In genomic region chr12:12725797-12726196, GRCm38 (mm10) we compare ENCODE assay signal across 14 mouse cellular contexts.
DNase-seq lines count a peak whose midpoint lies in the region; ATAC-seq lines count a peak whose summit lies in the region.
"Had no signal": no experiment of that assay in that cellular context is flagged by ENCODE, and none has a peak within 500 bp of the region (broad histone marks: within the 10 kb centered on the region; RNA-seq: fewer than 3 reads in every experiment).

No protein-coding gene starts in this region.

- intact Hi-C loops in heart, postnatal 14 days (cut with DNase I) = no loop called here

- H3K9ac ChIP-seq in heart, embryonic 16.5 days (ENCODE audit: low read length) = no peak overlapping the region
- H3K9ac ChIP-seq in hindbrain, embryonic 11.5 days (ENCODE audit: low read depth, low read length) = peak overlapping the region; percentile 29
- H3K9ac ChIP-seq in neural tube, embryonic 13.5 days = peak overlapping the region; percentile 19; the same call in 1 of the 2 replicates
- H3K9ac ChIP-seq: liver, embryonic 15.5 days had no signal

- no peak for ATAC-seq in heart, embryonic 16.5 days (replicated peaks; ENCODE audit: extremely low read depth, insufficient read depth, low FRiP score)
- peak; percentile 36 for ATAC-seq in hindbrain, embryonic 11.5 days (ENCODE audit: low FRiP score)
- no peak for ATAC-seq in neural tube, embryonic 13.5 days (ENCODE audit: low read depth)
- ATAC-seq: CD4-positive, CD25-positive, alpha-beta regulatory T cell, adult 4 months; Patski had no signal

- H3K27ac ChIP-seq in heart, embryonic 16.5 days (ENCODE audit: low read length) = no peak overlapping the region
- peak overlapping the region; percentile 77 for H3K27ac ChIP-seq in embryonic facial prominence, embryonic 10.5 days (replicated peaks)
- peak overlapping the region; percentile 63 for H3K27ac ChIP-seq in hindbrain, embryonic 11.5 days (ENCODE audit: low read depth, low read length)
- no peak overlapping the region for H3K27ac ChIP-seq in neural tube, embryonic 13.5 days (replicated peaks)
- H3K27ac ChIP-seq: liver, embryonic 15.5 days had no signal

- no peaks in the 10 kb centered on the region for H3K36me3 ChIP-seq in heart, embryonic 16.5 days (ENCODE audit: control insufficient read depth, insufficient read depth)
- no peaks in the 10 kb centered on the region for H3K36me3 ChIP-seq in embryonic facial prominence, embryonic 10.5 days (replicated peaks)
- H3K36me3 ChIP-seq in hindbrain, embryonic 11.5 days (ENCODE audit: control insufficient read depth, insufficient read depth, low read length) = no peaks in the 10 kb centered on the region
- H3K36me3 ChIP-seq in neural tube, embryonic 13.5 days = no peaks in the 10 kb centered on the region
- H3K36me3 ChIP-seq: liver, embryonic 15.5 days had no signal

- 0 out of 2 replicates have a peak, but pooled peaks cover 2% of the 10 kb centered on the region for H3K9me3 ChIP-seq in heart, embryonic 16.5 days (replicated peaks; ENCODE audit: control insufficient read depth, low read length)
- no peaks in the 10 kb centered on the region for H3K9me3 ChIP-seq in embryonic facial prominence, embryonic 10.5 days
- no peaks in the 10 kb centered on the region for H3K9me3 ChIP-seq in hindbrain, embryonic 11.5 days (ENCODE audit: control insufficient read depth, low read length)
- no peaks in the 10 kb centered on the region for H3K9me3 ChIP-seq in neural tube, embryonic 13.5 days
- H3K9me3 ChIP-seq: liver, embryonic 15.5 days had no signal

- DNase-seq in heart, postnatal 14 days = no peak
- peak; percentile 42 for DNase-seq in embryonic facial prominence, embryonic 10.5 days (ENCODE audit: low spot score)
- peak; percentile 64 for DNase-seq in hindbrain, embryonic 11.5 days (ENCODE audit: low spot score)
- no peak for DNase-seq in lung, postnatal 36 days
- DNase-seq in layer of hippocampus, adult 8-10 months (ENCODE audit: low spot score in 2 of 2) = no peak
- DNase-seq: adrenal gland, adult 2 months; gastrocnemius, postnatal 25 days; kidney, adult 18-20 months; spleen, adult 18-20 months had no signal

- no peaks in the 10 kb centered on the region for H3K4me1 ChIP-seq in heart, embryonic 16.5 days (ENCODE audit: control insufficient read depth, insufficient read depth, low read length)
- peaks cover 42% of the 10 kb centered on the region for H3K4me1 ChIP-seq in embryonic facial prominence, embryonic 10.5 days
- peaks cover 20% of the 10 kb centered on the region for H3K4me1 ChIP-seq in hindbrain, embryonic 11.5 days (replicated peaks; ENCODE audit: control insufficient read depth, insufficient read depth, low read length)
- peaks cover 34% of the 10 kb centered on the region for H3K4me1 ChIP-seq in neural tube, embryonic 13.5 days (replicated peaks)
- H3K4me1 ChIP-seq: liver, embryonic 15.5 days had no signal

- H3K4me2 ChIP-seq in heart, embryonic 16.5 days (ENCODE audit: low read depth, low read length) = peak overlapping the region; percentile 36; the same call in 1 of the 2 replicates
- peak overlapping the region; percentile 26 for H3K4me2 ChIP-seq in hindbrain, embryonic 11.5 days (replicated peaks; ENCODE audit: low read depth, low read length)
- H3K4me2 ChIP-seq in neural tube, embryonic 13.5 days = peak overlapping the region; percentile 37
- H3K4me2 ChIP-seq: liver, embryonic 15.5 days had no signal

- H3K27me3 ChIP-seq in heart, embryonic 16.5 days (ENCODE audit: control insufficient read depth, insufficient read depth, low read length) = 0 out of 2 replicates have a peak, but pooled peaks cover 4% of the 10 kb centered on the region
- peaks cover 16% of the 10 kb centered on the region for H3K27me3 ChIP-seq in embryonic facial prominence, embryonic 10.5 days (replicated peaks; ENCODE audit: low read depth, poor library complexity, severe bottlenecking)
- no peaks in the 10 kb centered on the region for H3K27me3 ChIP-seq in hindbrain, embryonic 11.5 days (ENCODE audit: control insufficient read depth, insufficient read depth, low read length)
- H3K27me3 ChIP-seq in neural tube, embryonic 13.5 days = peaks cover 6% of the 10 kb centered on the region; the same call in 1 of the 2 replicates
- H3K27me3 ChIP-seq: Patski had no signal

- H3K4me3 ChIP-seq in heart, embryonic 16.5 days (ENCODE audit: low read length) = no peak overlapping the region
- peak overlapping the region; percentile 25; the same call in 1 of the 2 replicates for H3K4me3 ChIP-seq in embryonic facial prominence, embryonic 10.5 days
- H3K4me3 ChIP-seq in hindbrain, embryonic 11.5 days (ENCODE audit: low read depth, low read length) = no peak overlapping the region
- H3K4me3 ChIP-seq in neural tube, embryonic 13.5 days = no peak overlapping the region
- H3K4me3 ChIP-seq: liver, embryonic 15.5 days had no signal

- 32% methylated on average over 9 of the region's 9 CpGs for WGBS in heart, embryonic 16.5 days
- WGBS in embryonic facial prominence, embryonic 10.5 days = 3% methylated on average over 9 of the region's 9 CpGs
- 2% methylated on average over 9 of the region's 9 CpGs for WGBS in hindbrain, embryonic 11.5 days
- WGBS in neural tube, embryonic 13.5 days = 3% methylated on average over 9 of the region's 9 CpGs

Comparison
In these comparisons a context has a peak if more than half of its experiments do, and no peak if none do; other contexts are left out.
1. H3K27ac ChIP-seq: peak in embryonic facial prominence, embryonic 10.5 days (single experiment) and hindbrain, embryonic 11.5 days (single experiment); none in heart, embryonic 16.5 days (single experiment) and neural tube, embryonic 13.5 days (single experiment).
2. DNase-seq: peak in embryonic facial prominence, embryonic 10.5 days (single experiment) and hindbrain, embryonic 11.5 days (single experiment); none in heart, postnatal 14 days (0 of 2), lung, postnatal 36 days (single experiment) and layer of hippocampus, adult 8-10 months (0 of 2).
3. Peak in every context shown above with its lines, with median percentiles within 50 percentile points of each other: H3K4me2 ChIP-seq.